8 mouse cellular contexts compared by ENCODE assay signal in genomic region chr3:28265656-28266055, GRCm38 (mm10). TPM values are rescaled to one million over a fixed set of nuclear protein-coding genes. Genes with fewer than 3 reads are reported as not detected.
DNase-seq lines count a peak whose midpoint lies in the region; ATAC-seq and TF ChIP-seq lines count a peak whose summit lies in the region.

No protein-coding gene starts in this region.

- peak overlapping the region; percentile 65 for H3K4me2 ChIP-seq in hindbrain, postnatal 0 days (ENCODE audit: low read depth, low read length)

- H3K27ac ChIP-seq in layer of hippocampus, adult 2 months, result peak overlapping the region; percentile 96
- peak overlapping the region; percentile 97 for H3K27ac ChIP-seq in hindbrain, postnatal 0 days
- peak overlapping the region; percentile 100; the same call in 1 of the 2 replicates for H3K27ac ChIP-seq in olfactory bulb, adult 2 months (ENCODE audit: insufficient read depth, low read depth, low read length)

- H3K4me1 ChIP-seq in hindbrain, postnatal 0 days (ENCODE audit: insufficient read depth, low read length), result peaks cover 21% of the 10 kb centered on the region
- H3K4me1 ChIP-seq in olfactory bulb, adult 2 months (ENCODE audit: control insufficient read depth, insufficient read depth, low read length), result peaks cover 21% of the 10 kb centered on the region

- peak overlapping the region; percentile 93 for H3K9ac ChIP-seq in hindbrain, postnatal 0 days (replicated peaks; ENCODE audit: low read length)

- H3K36me3 ChIP-seq in hindbrain, postnatal 0 days (ENCODE audit: insufficient read depth, low read length), result no peaks in the 10 kb centered on the region

- WGBS in hindbrain, postnatal 0 days, result 26% methylated on average over 5 of the region's 5 CpGs
- 26% methylated on average over 5 of the region's 5 CpGs for WGBS in olfactory bulb, adult 2 months

- TF ChIP-seq POLR2A in olfactory bulb, adult 2 months (IDR thresholded peaks at IDR 0.05; ENCODE audit: insufficient read depth, low read depth, low read length), result no peak

- H3K4me3 ChIP-seq in layer of hippocampus, adult 2 months, result peak overlapping the region; percentile 98
- H3K4me3 ChIP-seq in hindbrain, postnatal 0 days (ENCODE audit: low read length), result peak overlapping the region; percentile 92
- peak overlapping the region; percentile 98 for H3K4me3 ChIP-seq in olfactory bulb, adult 2 months (ENCODE audit: insufficient read depth, low read depth, low read length)

- H3K9me3 ChIP-seq in hindbrain, postnatal 0 days (ENCODE audit: low read length), result no peaks in the 10 kb centered on the region

- H3K27me3 ChIP-seq in hindbrain, postnatal 0 days (ENCODE audit: insufficient read depth, low read length), result no peaks in the 10 kb centered on the region

- no peak for ATAC-seq in hindbrain, postnatal 0 days

- TF ChIP-seq CTCF in layer of hippocampus, adult 2 months (conservative IDR thresholded peaks at IDR 0.05), result no peak
- TF ChIP-seq CTCF in hindbrain, postnatal 0 days (IDR thresholded peaks at IDR 0.05; ENCODE audit: low read depth), result no peak
- TF ChIP-seq CTCF in olfactory bulb, adult 2 months (IDR thresholded peaks at IDR 0.05; ENCODE audit: insufficient read depth, low read depth, low read length), result no peak

- DNase-seq in layer of hippocampus, adult 2 months (ENCODE audit: low spot score in 2 of 2), result peak in 1 of 2 experiments; percentile 44
- DNase-seq in layer of hippocampus, adult 9-10 months (ENCODE audit: low spot score), result no peak
- peak; percentile 61 to 68 for DNase-seq in cerebellum, postnatal 36 days
- DNase-seq in hindbrain, postnatal 0 days (ENCODE audit: low spot score), result peak; percentile 57
- no peak for DNase-seq in adrenal gland, postnatal 36 days
- no peak for DNase-seq in frontal cortex, postnatal 10 days (ENCODE audit: low spot score in 2 of 2)
- DNase-seq in kidney, adult 9 months, result no peak

RNA-seq across cellular contexts. Expression of gene Tnik, which starts 2.6 kb away (rescaled TPM):
- total RNA-seq in layer of hippocampus, adult 2 months (2021), result 100 to 1,000 TPM; 220 to 223 TPM
- 98.1 and 105 TPM in 2 replicates for total RNA-seq in hindbrain, postnatal 0 days (2014; rRNA removed)
- 61.7 and 63.2 TPM in 2 replicates for polyA plus RNA-seq in hindbrain, postnatal 0 days (2015; fragmentation: Nextera tagmentation; extraction: Ambion mirVana)
- 142 and 522 TPM in 2 replicates for polyA plus RNA-seq in olfactory bulb, adult 2 months (2012; ENCODE audit: insufficient read depth, insufficient read length, low replicate concordance, missing spikeins)
- total RNA-seq in adrenal gland, postnatal 36 days (2021), result 10 to 100 TPM; 10.6 to 17.0 TPM

Comparison
In these comparisons a context has a peak if more than half of its experiments do, and no peak if none do; other contexts are left out.
1. DNase-seq: peak in cerebellum, postnatal 36 days (2 of 2) and hindbrain, postnatal 0 days (single experiment); none in layer of hippocampus, adult 9-10 months (single experiment), adrenal gland, postnatal 36 days (0 of 2), frontal cortex, postnatal 10 days (0 of 2) and kidney, adult 9 months (single experiment).
2. Peak in every context shown above with its lines, with median percentiles within 50 percentile points of each other: H3K27ac ChIP-seq and H3K4me3 ChIP-seq.